Mouse (Mus musculus): ENCODE data around the gene Gpha2. TPM values are rescaled to one million over a fixed set of nuclear protein-coding genes. Genes with fewer than 3 reads are reported as not detected.
A peak's percentile ranks its signal among the peaks of the same experiment; 100 is the strongest.

Gene Gpha2
- polyA plus RNA-seq, 1 experiment from 2014 or later: not detected

DNA sequence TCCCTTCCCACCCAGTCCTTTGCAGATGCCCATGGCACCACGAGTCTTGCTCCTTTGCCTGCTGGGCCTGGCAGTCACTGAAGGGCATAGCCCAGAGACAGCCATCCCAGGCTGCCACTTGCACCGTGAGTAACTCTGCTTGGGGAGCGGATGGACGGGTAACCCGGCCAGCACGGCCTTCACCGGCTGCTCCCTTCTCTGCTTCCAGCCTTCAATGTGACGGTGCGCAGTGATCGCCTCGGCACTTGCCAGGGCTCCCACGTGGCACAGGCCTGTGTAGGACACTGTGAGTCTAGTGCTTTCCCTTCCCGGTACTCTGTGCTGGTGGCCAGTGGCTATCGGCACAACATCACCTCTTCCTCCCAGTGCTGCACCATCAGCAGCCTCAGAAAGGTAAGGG lies 583 bp downstream of the Gpha2 start:
- no peak for ATAC-seq (ENCODE audit: low read depth)

DNA sequence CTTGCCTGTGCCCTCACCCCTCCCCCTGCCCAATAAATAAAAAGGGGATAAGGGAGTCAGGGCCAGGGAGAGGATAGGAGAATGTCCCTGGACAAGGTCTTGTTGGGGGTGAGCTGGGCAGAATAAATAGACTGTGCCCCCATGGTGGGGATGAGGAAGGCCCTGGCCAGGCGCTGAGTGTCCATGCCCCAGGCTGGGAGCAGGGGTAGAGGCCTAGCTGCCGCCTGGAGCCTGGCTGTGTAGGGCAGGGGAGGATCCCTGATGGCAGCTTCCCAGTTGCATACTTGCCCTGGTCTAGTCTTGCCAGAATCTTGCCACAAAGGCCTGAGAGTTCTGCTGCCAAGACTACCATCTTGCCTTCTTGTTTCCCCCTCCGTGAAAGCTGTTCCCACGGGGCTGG lies 1.7 kb downstream of the Gpha2 start:
- Histone ChIP-seq H3K36me3 (ENCODE audit: control insufficient read depth, insufficient read depth, low read length) (peaks cover 45% of the 10 kb centered on the region), H3K27me3 (ENCODE audit: control insufficient read depth, insufficient read depth, low read length) (no peaks in the 10 kb centered on the region), H3K9me3 (ENCODE audit: control insufficient read depth, low read length) (no peaks in the 10 kb centered on the region), H3K4me3 (ENCODE audit: low read depth, low read length) (no peak overlapping the region), H3K9ac (replicated peaks; ENCODE audit: low read depth, low read length) (no peak overlapping the region), H3K4me2 (ENCODE audit: low read depth, low read length) (no peak overlapping the region), H3K27ac (ENCODE audit: low read depth, low read length) (no peak overlapping the region), H3K4me1 (ENCODE audit: control insufficient read depth, insufficient read depth, low read length) (no peaks in the 10 kb centered on the region)
- ATAC-seq (ENCODE audit: low read depth): no peak
- WGBS: 90% methylated on average over 4 of the region's 4 CpGs

More for the DNA sequence above, 583 bp downstream of the Gpha2 start:
- no peaks in the 10 kb centered on the region for H3K9me3 ChIP-seq (ENCODE audit: control insufficient read depth, low read length)
- no peak overlapping the region for H3K4me3 ChIP-seq (ENCODE audit: low read depth, low read length)
- 89% methylated on average over 14 of the region's 14 CpGs for WGBS
- no peak overlapping the region for H3K4me2 ChIP-seq (ENCODE audit: low read depth, low read length)
- H3K4me1 ChIP-seq (ENCODE audit: control insufficient read depth, insufficient read depth, low read length): no peaks in the 10 kb centered on the region
- H3K9ac ChIP-seq (replicated peaks; ENCODE audit: low read depth, low read length): no peak overlapping the region
- H3K27ac ChIP-seq (ENCODE audit: low read depth, low read length): no peak overlapping the region
- no peaks in the 10 kb centered on the region for H3K27me3 ChIP-seq (ENCODE audit: control insufficient read depth, insufficient read depth, low read length)
- peaks cover 36% of the 10 kb centered on the region for H3K36me3 ChIP-seq (ENCODE audit: control insufficient read depth, insufficient read depth, low read length)

DNA sequence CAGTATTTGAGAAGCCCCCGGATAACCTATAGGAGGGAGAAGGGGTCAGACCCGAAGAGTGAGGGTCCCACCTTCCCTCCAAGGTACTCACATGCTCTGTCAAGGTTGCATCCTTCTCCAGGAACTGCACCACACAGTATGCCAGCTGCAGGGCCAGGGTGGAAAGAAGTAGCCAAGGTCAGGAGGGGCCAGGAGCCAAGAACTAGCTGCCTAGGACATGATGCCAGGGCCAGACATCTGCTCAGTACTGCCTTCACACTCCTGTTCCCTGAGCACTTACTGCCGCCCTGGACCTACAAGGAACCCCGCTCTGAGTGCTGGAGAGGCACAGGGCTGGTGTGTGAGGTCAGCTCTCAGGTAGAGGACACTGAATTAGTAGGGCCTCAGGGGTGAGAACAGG lies 4.2 kb downstream of the Gpha2 start:
- H3K27me3 ChIP-seq (ENCODE audit: control insufficient read depth, insufficient read depth, low read length): no peaks in the 10 kb centered on the region
- no peak overlapping the region for H3K9ac ChIP-seq (replicated peaks; ENCODE audit: low read depth, low read length)
- H3K4me3 ChIP-seq (ENCODE audit: low read depth, low read length): no peak overlapping the region
- 92% methylated on average over 4 of the region's 4 CpGs for WGBS
- H3K4me2 ChIP-seq (ENCODE audit: low read depth, low read length): no peak overlapping the region
- H3K9me3 ChIP-seq (ENCODE audit: control insufficient read depth, low read length): no peaks in the 10 kb centered on the region
- no peak overlapping the region for H3K27ac ChIP-seq (ENCODE audit: low read depth, low read length)
- H3K4me1 ChIP-seq (ENCODE audit: control insufficient read depth, insufficient read depth, low read length): peaks cover 10% of the 10 kb centered on the region
- no peak for ATAC-seq (ENCODE audit: low read depth)
- peaks cover 49% of the 10 kb centered on the region for H3K36me3 ChIP-seq (ENCODE audit: control insufficient read depth, insufficient read depth, low read length)

DNA sequence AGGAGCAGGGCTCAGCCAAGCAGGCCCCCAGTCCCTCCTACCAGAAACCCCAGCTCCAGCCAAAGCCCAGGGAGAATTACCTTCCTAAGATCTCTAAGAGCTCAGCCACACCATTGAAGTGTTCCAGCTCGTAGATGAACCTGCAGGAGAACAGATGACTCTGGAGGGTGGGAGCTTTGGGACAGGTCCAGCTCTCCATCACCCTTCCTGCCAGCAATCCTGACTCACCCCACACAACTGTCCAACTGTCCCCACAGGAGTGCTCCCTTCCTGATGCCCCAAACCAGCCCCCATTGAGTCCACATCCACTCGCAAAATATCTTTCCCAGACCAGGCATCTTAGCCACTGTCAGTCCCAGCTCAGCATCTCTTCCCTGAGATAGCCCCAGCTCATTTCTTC lies 4.9 kb downstream of the Gpha2 start:
- H3K4me2 ChIP-seq (ENCODE audit: low read depth, low read length): no peak overlapping the region
- H3K4me1 ChIP-seq (ENCODE audit: control insufficient read depth, insufficient read depth, low read length): peaks cover 10% of the 10 kb centered on the region
- no peak overlapping the region for H3K27ac ChIP-seq (ENCODE audit: low read depth, low read length)
- WGBS: 100% methylated on average over 2 of the region's 2 CpGs
- ATAC-seq (ENCODE audit: low read depth): no peak
- H3K9ac ChIP-seq (replicated peaks; ENCODE audit: low read depth, low read length): no peak overlapping the region
- no peaks in the 10 kb centered on the region for H3K27me3 ChIP-seq (ENCODE audit: control insufficient read depth, insufficient read depth, low read length)
- H3K9me3 ChIP-seq (ENCODE audit: control insufficient read depth, low read length): no peaks in the 10 kb centered on the region
- H3K36me3 ChIP-seq (ENCODE audit: control insufficient read depth, insufficient read depth, low read length): peaks cover 49% of the 10 kb centered on the region
- no peak overlapping the region for H3K4me3 ChIP-seq (ENCODE audit: low read depth, low read length)

DNA sequence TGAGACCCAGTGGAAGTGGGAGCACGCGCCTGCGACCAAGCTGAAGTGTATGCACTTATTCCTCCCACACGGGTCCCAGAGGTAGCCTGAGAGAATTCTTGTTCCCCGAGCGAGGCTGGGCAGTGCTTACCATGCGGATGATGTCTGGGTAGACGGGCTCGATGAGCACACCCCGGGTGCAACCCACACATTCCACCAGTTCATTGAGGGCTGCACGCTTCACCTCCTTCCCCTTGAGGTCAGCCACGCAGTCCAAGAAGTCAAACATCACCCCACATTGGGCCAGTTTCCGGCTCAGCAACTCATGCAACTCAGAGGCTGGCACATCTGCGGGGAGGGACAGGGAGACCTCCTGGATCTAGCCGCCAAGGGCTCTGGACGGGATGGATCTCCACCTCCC lies 7.5 kb downstream of the Gpha2 start:
- 91% methylated on average over 16 of the region's 16 CpGs for WGBS
- Histone ChIP-seq H3K4me2 (ENCODE audit: low read depth, low read length) (no peak overlapping the region), H3K36me3 (ENCODE audit: control insufficient read depth, insufficient read depth, low read length) (peaks cover 34% of the 10 kb centered on the region), H3K4me1 (ENCODE audit: control insufficient read depth, insufficient read depth, low read length) (peaks cover 10% of the 10 kb centered on the region), H3K9ac (replicated peaks; ENCODE audit: low read depth, low read length) (no peak overlapping the region), H3K4me3 (ENCODE audit: low read depth, low read length) (no peak overlapping the region), H3K27me3 (ENCODE audit: control insufficient read depth, insufficient read depth, low read length) (no peaks in the 10 kb centered on the region), H3K9me3 (ENCODE audit: control insufficient read depth, low read length) (no peaks in the 10 kb centered on the region), H3K27ac (ENCODE audit: low read depth, low read length) (no peak overlapping the region)
- no peak for ATAC-seq (ENCODE audit: low read depth)

DNA sequence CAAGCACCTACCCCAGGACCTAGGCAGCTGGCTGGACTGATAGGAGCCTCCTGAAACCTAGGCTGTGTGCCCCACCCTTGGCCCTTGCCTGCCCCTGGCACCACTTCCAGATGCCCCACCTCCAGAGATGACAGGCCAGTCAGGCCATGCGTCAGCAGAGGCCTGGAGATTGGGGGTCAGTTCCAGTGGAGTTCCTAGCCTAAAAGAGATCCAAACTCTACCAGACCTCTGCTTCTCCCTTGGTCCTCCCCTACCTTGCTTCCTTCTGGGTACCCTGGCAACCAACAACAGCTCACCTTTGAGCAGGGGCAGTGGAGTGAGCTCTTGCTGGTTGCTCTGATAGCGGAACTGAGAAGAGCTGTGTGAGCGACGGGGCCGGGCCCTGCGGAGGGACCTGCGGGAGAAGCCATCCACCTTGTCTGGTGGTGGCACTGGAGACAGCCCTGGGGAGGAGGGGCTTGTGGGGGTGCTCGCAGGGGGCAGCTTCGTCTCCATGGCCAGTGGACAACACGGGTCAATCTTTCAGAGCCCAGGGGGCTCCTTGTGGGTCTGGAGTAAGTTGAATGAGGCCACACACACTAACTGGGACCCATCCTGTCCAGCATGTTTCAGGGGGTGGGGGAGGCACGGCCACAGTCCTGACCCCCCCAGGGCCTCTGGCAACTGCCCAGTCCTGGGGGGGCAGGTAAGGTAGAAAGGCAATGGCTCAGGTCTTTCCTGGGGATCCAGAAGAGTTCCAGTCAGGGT lies 8.3 kb downstream of the Gpha2 start:
- peak overlapping the region; percentile 87 for H3K9ac ChIP-seq (replicated peaks; ENCODE audit: low read depth, low read length)
- H3K4me3 ChIP-seq (ENCODE audit: low read depth, low read length): peak overlapping the region; percentile 81
- H3K36me3 ChIP-seq (ENCODE audit: control insufficient read depth, insufficient read depth, low read length): peaks cover 28% of the 10 kb centered on the region
- H3K27me3 ChIP-seq (ENCODE audit: control insufficient read depth, insufficient read depth, low read length): no peaks in the 10 kb centered on the region
- peaks cover 10% of the 10 kb centered on the region for H3K4me1 ChIP-seq (ENCODE audit: control insufficient read depth, insufficient read depth, low read length)
- no peaks in the 10 kb centered on the region for H3K9me3 ChIP-seq (ENCODE audit: control insufficient read depth, low read length)
- WGBS: 65% methylated on average over 11 of the region's 11 CpGs
- no peak for ATAC-seq (ENCODE audit: low read depth)
- H3K4me2 ChIP-seq (ENCODE audit: low read depth, low read length): peak overlapping the region; percentile 84
- no peak overlapping the region for H3K27ac ChIP-seq (ENCODE audit: low read depth, low read length)

DNA sequence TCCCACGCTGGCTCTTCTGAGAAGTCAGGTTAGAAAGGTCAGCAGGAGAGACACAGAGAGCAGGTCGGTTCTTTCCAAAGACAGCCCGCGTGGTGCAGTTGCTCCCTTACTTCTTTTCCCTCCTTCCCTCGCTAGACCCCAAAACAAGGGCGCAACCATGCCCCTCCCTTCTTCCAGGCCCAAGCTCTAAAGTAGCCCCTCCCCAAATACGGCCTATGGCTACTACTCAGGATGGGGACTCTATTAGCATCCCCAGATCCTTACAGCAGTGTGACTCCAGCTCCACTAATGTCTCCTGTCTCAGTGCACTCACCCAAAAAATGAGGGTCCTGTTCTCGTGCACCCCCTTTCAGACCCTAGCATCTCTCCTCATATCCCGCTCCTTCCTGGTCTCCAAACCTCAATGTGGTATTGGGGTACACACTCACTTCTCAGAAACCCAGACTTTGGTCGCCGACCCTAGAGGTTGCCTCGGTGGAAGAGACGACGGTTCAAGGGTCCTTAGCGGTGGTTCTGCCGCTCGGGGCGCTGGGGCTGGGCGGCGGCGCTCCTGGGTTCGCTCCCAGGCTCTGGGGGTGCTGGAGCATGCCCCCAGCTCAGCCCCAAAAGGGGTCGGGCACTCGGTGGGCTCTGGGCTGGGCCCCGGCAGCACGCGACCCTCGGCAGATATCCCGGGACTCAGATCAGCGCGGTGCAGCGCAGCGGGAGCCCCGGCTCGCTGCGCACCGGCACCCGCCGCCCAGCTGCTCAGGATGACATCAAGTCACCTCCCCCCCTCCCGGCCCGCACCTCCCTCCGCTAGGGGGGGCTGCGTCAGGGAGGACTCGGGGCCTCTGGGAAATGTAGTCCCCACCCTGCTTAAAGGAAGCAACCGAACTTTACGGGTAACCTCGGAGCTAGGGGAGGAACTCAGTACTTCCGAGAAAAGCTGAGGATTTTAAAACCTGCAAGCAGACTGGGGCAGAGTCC lies 9.2 kb downstream of the Gpha2 start, which contains the start of gene Ppp2r5b:
TSS of gene Ppp2r5b (minus strand) at position 789 of the 969 bp plus-strand sequence.
- Histone ChIP-seq H3K27me3 (ENCODE audit: control insufficient read depth, insufficient read depth, low read length) (no peaks in the 10 kb centered on the region), H3K4me2 (ENCODE audit: low read depth, low read length) (peak within 1 kb of the TSS; percentile 84), H3K4me1 (ENCODE audit: control insufficient read depth, insufficient read depth, low read length) (peaks cover 10% of the 10 kb centered on the region), H3K4me3 (ENCODE audit: low read depth, low read length) (peak within 1 kb of the TSS; percentile 81), H3K27ac (ENCODE audit: low read depth, low read length) (peak within 1 kb of the TSS; percentile 90), H3K9ac (replicated peaks; ENCODE audit: low read depth, low read length) (peak within 1 kb of the TSS; percentile 87), H3K9me3 (ENCODE audit: control insufficient read depth, low read length) (no peaks in the 10 kb centered on the region), H3K36me3 (ENCODE audit: control insufficient read depth, insufficient read depth, low read length) (peaks cover 19% of the 10 kb centered on the region)
- WGBS: 1% methylated on average over 48 of the region's 48 CpGs
- peak; percentile 93 for ATAC-seq (ENCODE audit: low read depth)

DNA sequence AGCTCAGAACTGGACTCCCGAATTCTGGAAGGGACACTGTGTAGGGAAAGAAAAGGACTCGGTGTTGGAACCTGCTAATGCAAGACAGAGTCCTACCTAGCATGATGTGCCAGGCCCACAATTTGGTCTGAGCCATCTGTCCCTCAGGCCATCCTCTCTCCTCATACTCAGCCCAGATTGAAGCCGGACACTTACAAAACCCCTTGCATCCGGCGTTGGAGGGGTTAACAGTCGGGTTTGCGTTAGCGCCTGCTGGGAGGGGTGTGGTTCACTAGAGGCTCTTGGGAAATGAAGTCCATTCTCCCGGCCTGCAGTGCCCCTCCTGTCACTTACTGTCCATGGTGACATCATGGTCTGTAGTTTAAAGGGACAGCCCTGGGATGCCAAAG lies 9.9 kb downstream of the Gpha2 start:
- Histone ChIP-seq H3K27me3 (ENCODE audit: control insufficient read depth, insufficient read depth, low read length) (no peaks in the 10 kb centered on the region), H3K4me1 (ENCODE audit: control insufficient read depth, insufficient read depth, low read length) (peaks cover 10% of the 10 kb centered on the region), H3K9ac (replicated peaks; ENCODE audit: low read depth, low read length) (peak overlapping the region; percentile 56), H3K4me3 (ENCODE audit: low read depth, low read length) (peak overlapping the region; percentile 81), H3K36me3 (ENCODE audit: control insufficient read depth, insufficient read depth, low read length) (peaks cover 15% of the 10 kb centered on the region), H3K9me3 (ENCODE audit: control insufficient read depth, low read length) (no peaks in the 10 kb centered on the region), H3K4me2 (ENCODE audit: low read depth, low read length) (peak overlapping the region; percentile 84), H3K27ac (ENCODE audit: low read depth, low read length) (peak overlapping the region; percentile 90)
- peak; percentile 88 for ATAC-seq (ENCODE audit: low read depth)
- 1% methylated on average over 9 of the region's 9 CpGs for WGBS

DNA sequence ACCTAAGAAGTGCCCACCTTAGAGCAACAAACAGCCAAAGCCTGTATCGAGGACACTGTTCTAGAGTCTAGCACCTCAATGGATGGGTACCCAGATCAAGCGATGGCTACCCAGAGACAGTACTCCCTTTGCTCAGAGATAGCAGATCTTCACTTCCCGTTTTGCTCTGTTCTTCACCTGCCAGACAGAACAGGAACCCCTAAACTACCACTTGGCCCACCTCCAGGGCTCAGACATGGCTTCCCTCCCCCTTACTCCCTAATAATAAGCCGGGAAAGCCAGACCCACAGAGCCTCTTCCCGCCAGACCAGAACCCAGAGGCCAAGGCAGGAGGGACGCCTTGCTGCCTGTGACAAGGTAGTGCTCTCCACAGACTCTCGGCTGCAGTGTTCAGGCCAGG lies 10.7 kb downstream of the Gpha2 start:
- WGBS: 72% methylated on average over 7 of the region's 7 CpGs
- no peaks in the 10 kb centered on the region for H3K27me3 ChIP-seq (ENCODE audit: control insufficient read depth, insufficient read depth, low read length)
- peaks cover 10% of the 10 kb centered on the region for H3K4me1 ChIP-seq (ENCODE audit: control insufficient read depth, insufficient read depth, low read length)
- no peak overlapping the region for H3K4me3 ChIP-seq (ENCODE audit: low read depth, low read length)
- H3K36me3 ChIP-seq (ENCODE audit: control insufficient read depth, insufficient read depth, low read length): peaks cover 13% of the 10 kb centered on the region
- H3K27ac ChIP-seq (ENCODE audit: low read depth, low read length): no peak overlapping the region
- no peak overlapping the region for H3K9ac ChIP-seq (replicated peaks; ENCODE audit: low read depth, low read length)
- no peaks in the 10 kb centered on the region for H3K9me3 ChIP-seq (ENCODE audit: control insufficient read depth, low read length)
- no peak for ATAC-seq (ENCODE audit: low read depth)
- H3K4me2 ChIP-seq (ENCODE audit: low read depth, low read length): no peak overlapping the region

All from neural tube, embryonic 14.5 days (tissue).